Mouse (Mus musculus) limb, embryonic 12.5 days (tissue): ENCODE results near the gene Dffa. TPM values are rescaled to one million over a fixed set of nuclear protein-coding genes. Genes with fewer than 3 reads are reported as not detected.

Source experiments
- ATAC-seq: fragments of 200-750 bp; cut with Nextera tagmentation; 2 replicates; pipeline ENCODE4 v1.8.0; 2017; ENCODE audit warnings: low read depth, moderate TSS enrichment; ENCODE audit not compliant: insufficient number of reproducible peaks, insufficient read depth, low FRiP score, low TSS enrichment
- H3K27ac ChIP-seq: fragments of 300-500 bp; sonication (generic); 2 replicates; pipeline ENCODE4 v1.5.1; 2016; ENCODE audit warnings: mild to moderate bottlenecking, moderate library complexity
- H3K27me3 ChIP-seq: fragments of 300-500 bp; sonication (generic); 2 replicates; pipeline ENCODE4 v1.6.1; 2016; ENCODE audit warnings: mild to moderate bottlenecking, moderate library complexity
- H3K36me3 ChIP-seq: fragments of 300-500 bp; sonication (generic); 2 replicates; pipeline ENCODE4 v1.6.1; 2016; ENCODE audit warnings: mild to moderate bottlenecking, moderate library complexity
- H3K4me1 ChIP-seq: fragments of 300-500 bp; sonication (generic); replicated peaks from 2 replicates; pipeline ENCODE4 v1.6.1; 2016
- H3K4me2 ChIP-seq: fragments of 300-500 bp; sonication (generic); 2 replicates; pipeline ENCODE4 v1.6.1; 2016; ENCODE audit warnings: mild to moderate bottlenecking, moderate library complexity
- H3K4me3 ChIP-seq: fragments of 300-500 bp; sonication (generic); replicated peaks from 2 replicates; pipeline ENCODE4 v1.5.1; 2016; ENCODE audit warnings: mild to moderate bottlenecking
- H3K9ac ChIP-seq: fragments of 300-500 bp; sonication (generic); replicated peaks from 2 replicates; pipeline ENCODE4 v1.6.1; 2016; ENCODE audit warnings: mild to moderate bottlenecking, moderate library complexity
- H3K9me3 ChIP-seq: fragments of 300-500 bp; sonication (generic); 2 replicates; pipeline ENCODE4 v1.6.1; 2016; ENCODE audit warnings: mild to moderate bottlenecking, moderate library complexity
- WGBS: fragments of 180-500 bp; shearing (Covaris S2); methylation state at CpG from one replicate; pipeline ENCODE4 v1.1.7; 2016; 5-methylcytosine and 5-hydroxymethylcytosine counted together
- polyA plus RNA-seq: library from polyadenylated mRNA; unstranded; fragments of >200 nt; fragmentation: Nextera tagmentation; extraction: Ambion mirVana; gene quantifications from 2 replicates; pipeline ENCODE4 v1.2.1, GENCODE M21; 2016

Gene Dffa
- 29.8 and 30.6 TPM in 2 replicates for polyA plus RNA-seq

GRCm38 (mm10) chr4:149103875-149104561 lies at the start of gene Dffa:
Dffa (plus strand) TSS chr4:149104146.
- H3K9ac ChIP-seq = peak within 1 kb of the TSS; percentile 79
- H3K4me2 ChIP-seq = peak within 1 kb of the TSS; percentile 89
- no peak within 1 kb of the TSS for H3K27ac ChIP-seq
- WGBS = 1% methylated on average over 35 of the region's 35 CpGs
- peaks cover 7% of the 10 kb centered on the region for H3K4me1 ChIP-seq
- H3K4me3 ChIP-seq = peak within 1 kb of the TSS; percentile 76
- peaks cover 26% of the 10 kb centered on the region for H3K36me3 ChIP-seq
- peak; percentile 78 for ATAC-seq
- H3K9me3 ChIP-seq = no peaks in the 10 kb centered on the region
- H3K27me3 ChIP-seq = no peaks in the 10 kb centered on the region

GRCm38 (mm10) chr4:149055847-149056246 lies 48.1 kb upstream of the Dffa start:
- H3K9ac ChIP-seq = no peak overlapping the region
- H3K9me3 ChIP-seq = no peaks in the 10 kb centered on the region
- H3K4me2 ChIP-seq = no peak overlapping the region
- no peak overlapping the region for H3K4me3 ChIP-seq
- no peak overlapping the region for H3K27ac ChIP-seq
- H3K4me1 ChIP-seq = peaks cover 72% of the 10 kb centered on the region
- H3K36me3 ChIP-seq = no peaks in the 10 kb centered on the region
- WGBS = 50% methylated on average over 6 of the region's 6 CpGs
- ATAC-seq = no peak
- no peaks in the 10 kb centered on the region; the same call in none of the 2 replicates for H3K27me3 ChIP-seq

GRCm38 (mm10) chr4:149056957-149057356 lies 47.0 kb upstream of the Dffa start:
- H3K4me2 ChIP-seq = peak overlapping the region; percentile 9; the same call in 1 of the 2 replicates
- 0 out of 2 replicates have a peak overlapping the region, but pooled peaks have one; percentile 17 for H3K27ac ChIP-seq
- H3K27me3 ChIP-seq = no peaks in the 10 kb centered on the region; the same call in none of the 2 replicates
- ATAC-seq = no peak
- H3K4me3 ChIP-seq = no peak overlapping the region
- H3K9me3 ChIP-seq = no peaks in the 10 kb centered on the region
- no peak overlapping the region for H3K9ac ChIP-seq
- 67% methylated on average over 16 of the region's 16 CpGs for WGBS
- H3K36me3 ChIP-seq = no peaks in the 10 kb centered on the region
- peaks cover 74% of the 10 kb centered on the region for H3K4me1 ChIP-seq

- H3K4me1 ChIP-seq = peaks cover 78% of the 10 kb centered on the region
Observed at GRCm38 (mm10) chr4:149057470-149057869, 46.5 kb upstream of the Dffa start.

GRCm38 (mm10) chr4:149058298-149058697 lies 45.6 kb upstream of the Dffa start:
- Histone ChIP-seq H3K9me3 (no peaks in the 10 kb centered on the region), H3K4me1 (peaks cover 81% of the 10 kb centered on the region), H3K36me3 (no peaks in the 10 kb centered on the region), H3K27me3 (peaks cover 2% of the 10 kb centered on the region), H3K9ac (peak overlapping the region; percentile 40; the same call in 1 of the 2 replicates), H3K4me3 (no peak overlapping the region), H3K4me2 (peak overlapping the region; percentile 6; the same call in 1 of the 2 replicates), H3K27ac (peak overlapping the region; percentile 45; the same call in 1 of the 2 replicates)
- 42% methylated on average over 7 of the region's 7 CpGs for WGBS
- ATAC-seq = no peak

More at GRCm38 (mm10) chr4:149057470-149057869, 46.5 kb upstream of the Dffa start:
- ATAC-seq = no peak
- H3K27me3 ChIP-seq = no peaks in the 10 kb centered on the region; the same call in none of the 2 replicates
- H3K36me3 ChIP-seq = no peaks in the 10 kb centered on the region
- H3K9me3 ChIP-seq = no peaks in the 10 kb centered on the region
- WGBS = 41% methylated on average over 14 of the region's 14 CpGs
- H3K27ac ChIP-seq = 0 out of 2 replicates have a peak overlapping the region, but pooled peaks have one; percentile 17
- H3K9ac ChIP-seq = no peak overlapping the region
- no peak overlapping the region for H3K4me3 ChIP-seq
- H3K4me2 ChIP-seq = peak overlapping the region; percentile 9; the same call in 1 of the 2 replicates

GRCm38 (mm10) chr4:149059713-149060112 lies 44.2 kb upstream of the Dffa start:
- H3K36me3 ChIP-seq = no peaks in the 10 kb centered on the region
- no peak overlapping the region for H3K4me3 ChIP-seq
- WGBS = 91% methylated on average over 9 of the region's 9 CpGs
- H3K27me3 ChIP-seq = peaks cover 3% of the 10 kb centered on the region
- no peaks in the 10 kb centered on the region for H3K9me3 ChIP-seq
- ATAC-seq = no peak
- H3K4me1 ChIP-seq = peaks cover 79% of the 10 kb centered on the region
- H3K27ac ChIP-seq = no peak overlapping the region
- no peak overlapping the region for H3K4me2 ChIP-seq
- H3K9ac ChIP-seq = no peak overlapping the region

GRCm38 (mm10) chr4:149060621-149061431 lies 43.1 kb upstream of the Dffa start:
- 52% methylated on average over 14 of the region's 14 CpGs for WGBS
- Histone ChIP-seq H3K27me3 (peaks cover 3% of the 10 kb centered on the region), H3K27ac (no peak overlapping the region), H3K9me3 (no peaks in the 10 kb centered on the region), H3K9ac (no peak overlapping the region), H3K4me2 (no peak overlapping the region), H3K4me3 (no peak overlapping the region), H3K36me3 (no peaks in the 10 kb centered on the region), H3K4me1 (peaks cover 69% of the 10 kb centered on the region)
- ATAC-seq = no peak

- 66% methylated on average over 13 of the region's 13 CpGs for WGBS
Observed at GRCm38 (mm10) chr4:149061432-149061718, 42.6 kb upstream of the Dffa start.

GRCm38 (mm10) chr4:149062406-149063318 lies 41.3 kb upstream of the Dffa start:
- Histone ChIP-seq H3K27ac (no peak overlapping the region), H3K4me3 (no peak overlapping the region), H3K27me3 (peaks cover 3% of the 10 kb centered on the region; the same call in 1 of the 2 replicates), H3K9me3 (no peaks in the 10 kb centered on the region), H3K36me3 (peaks cover 7% of the 10 kb centered on the region; the same call in 1 of the 2 replicates), H3K4me2 (no peak overlapping the region), H3K9ac (no peak overlapping the region), H3K4me1 (peaks cover 64% of the 10 kb centered on the region)
- 35% methylated on average over 21 of the region's 21 CpGs for WGBS
- ATAC-seq = no peak

More at GRCm38 (mm10) chr4:149061432-149061718, 42.6 kb upstream of the Dffa start:
- no peak overlapping the region for H3K27ac ChIP-seq
- H3K27me3 ChIP-seq = peaks cover 3% of the 10 kb centered on the region
- H3K4me1 ChIP-seq = peaks cover 67% of the 10 kb centered on the region
- H3K4me2 ChIP-seq = no peak overlapping the region
- no peak overlapping the region for H3K4me3 ChIP-seq
- no peak overlapping the region for H3K9ac ChIP-seq
- H3K36me3 ChIP-seq = peaks cover 3% of the 10 kb centered on the region; the same call in 1 of the 2 replicates
- H3K9me3 ChIP-seq = no peaks in the 10 kb centered on the region
- no peak for ATAC-seq

- WGBS = 88% methylated on average over 23 of the region's 23 CpGs
Observed at GRCm38 (mm10) chr4:149064061-149064854, 39.7 kb upstream of the Dffa start.

More at GRCm38 (mm10) chr4:149064061-149064854, 39.7 kb upstream of the Dffa start:
- H3K36me3 ChIP-seq = peaks cover 14% of the 10 kb centered on the region; the same call in 1 of the 2 replicates
- no peak overlapping the region for H3K4me2 ChIP-seq
- ATAC-seq = no peak
- H3K27me3 ChIP-seq = peaks cover 3% of the 10 kb centered on the region; the same call in 1 of the 2 replicates
- H3K4me1 ChIP-seq = peaks cover 51% of the 10 kb centered on the region
- H3K27ac ChIP-seq = no peak overlapping the region
- H3K9me3 ChIP-seq = no peaks in the 10 kb centered on the region
- no peak overlapping the region for H3K9ac ChIP-seq
- no peak overlapping the region for H3K4me3 ChIP-seq
